Mouse (Mus musculus) macrophage (primary cell): ENCODE data around the gene Rab11fip4. TPM values are rescaled to one million over a fixed set of nuclear protein-coding genes. Genes with fewer than 3 reads are reported as not detected.

Experiments
- H3K27ac ChIP-seq: fragments of 350-480 bp; formaldehyde crosslinking; 2 replicates; pipeline ENCODE4 v1.9.0; 2021
- H3K36me3 ChIP-seq: fragments of 350-480 bp; formaldehyde crosslinking; 2 replicates; pipeline ENCODE4 v1.9.0; 2021; ENCODE audit errors: inconsistent target
- H3K4me3 ChIP-seq: fragments of 350-480 bp; formaldehyde crosslinking; 2 replicates; pipeline ENCODE4 v1.9.0; 2021; ENCODE audit errors: inconsistent target
- H3K79me2 ChIP-seq: fragments of 350-480 bp; formaldehyde crosslinking; 2 replicates; pipeline ENCODE4 v1.9.0; 2021; ENCODE audit errors: inconsistent target
- WGBS: methylation state at CpG from one replicate; pipeline ENCODE4 v1.1.7; 2026; ENCODE audit warnings: inconsistent platforms; ENCODE audit not compliant: missing documents; 5-methylcytosine and 5-hydroxymethylcytosine counted together
- polyA plus RNA-seq: library from polyadenylated mRNA; stranded (reverse); fragments of 250-400 nt; gene quantifications from 3 replicates; pipeline ENCODE4 v1.2.4, GENCODE M21; 2018; ENCODE audit warnings: inconsistent platforms

The Rab11fip4 gene
- polyA plus RNA-seq, 1 experiment from 2014 or later: 0.17 TPM

- no peak overlapping the region for H3K27ac ChIP-seq
- H3K4me3 ChIP-seq: no peak overlapping the region
- WGBS: 95% methylated on average over 6 of the region's 7 CpGs
- no peaks in the 10 kb centered on the region for H3K36me3 ChIP-seq
- H3K79me2 ChIP-seq: no peaks in the 10 kb centered on the region
Observed at GRCm38 (mm10) chr11:79629752-79630374, 38.9 kb downstream of the Rab11fip4 start.

GRCm38 (mm10) chr11:79630521-79630920, 39.5 kb downstream of the Rab11fip4 start:
- Histone ChIP-seq H3K4me3 (no peak overlapping the region), H3K36me3 (no peaks in the 10 kb centered on the region), H3K27ac (no peak overlapping the region), H3K79me2 (no peaks in the 10 kb centered on the region)
- 87% methylated on average over 6 of the region's 6 CpGs for WGBS

GRCm38 (mm10) chr11:79633366-79633765, 42.4 kb downstream of the Rab11fip4 start:
- Histone ChIP-seq H3K79me2 (no peaks in the 10 kb centered on the region), H3K4me3 (no peak overlapping the region), H3K36me3 (no peaks in the 10 kb centered on the region), H3K27ac (no peak overlapping the region)
- 99% methylated on average over 8 of the region's 8 CpGs for WGBS

GRCm38 (mm10) chr11:79635661-79636449, 44.8 kb downstream of the Rab11fip4 start:
- H3K4me3 ChIP-seq: no peak overlapping the region

GRCm38 (mm10) chr11:79636481-79636880, 45.5 kb downstream of the Rab11fip4 start:
- no peaks in the 10 kb centered on the region for H3K79me2 ChIP-seq
- no peaks in the 10 kb centered on the region for H3K36me3 ChIP-seq
- no peak overlapping the region for H3K4me3 ChIP-seq
- no peak overlapping the region for H3K27ac ChIP-seq
- 100% methylated on average over 1 of the region's 1 CpGs for WGBS

More at GRCm38 (mm10) chr11:79635661-79636449, 44.8 kb downstream of the Rab11fip4 start:
- H3K27ac ChIP-seq: no peak overlapping the region
- no peaks in the 10 kb centered on the region for H3K79me2 ChIP-seq
- H3K36me3 ChIP-seq: no peaks in the 10 kb centered on the region
- 94% methylated on average over 6 of the region's 6 CpGs for WGBS

- H3K27ac ChIP-seq: no peak overlapping the region
- H3K36me3 ChIP-seq: no peaks in the 10 kb centered on the region
- no peaks in the 10 kb centered on the region for H3K79me2 ChIP-seq
- 98% methylated on average over 5 of the region's 5 CpGs for WGBS
- no peak overlapping the region for H3K4me3 ChIP-seq
Observed at GRCm38 (mm10) chr11:79638691-79639090, 47.7 kb downstream of the Rab11fip4 start.

- Histone ChIP-seq H3K4me3 (no peak overlapping the region), H3K79me2 (no peaks in the 10 kb centered on the region), H3K36me3 (no peaks in the 10 kb centered on the region), H3K27ac (no peak overlapping the region)
- WGBS: 22% methylated on average over 8 of the region's 8 CpGs
Observed at GRCm38 (mm10) chr11:79640940-79641733, 50.1 kb downstream of the Rab11fip4 start.

GRCm38 (mm10) chr11:79643730-79644129, 52.7 kb downstream of the Rab11fip4 start:
- 85% methylated on average over 9 of the region's 9 CpGs for WGBS
- H3K27ac ChIP-seq: no peak overlapping the region
- H3K79me2 ChIP-seq: no peaks in the 10 kb centered on the region
- no peak overlapping the region for H3K4me3 ChIP-seq
- no peaks in the 10 kb centered on the region for H3K36me3 ChIP-seq

GRCm38 (mm10) chr11:79644717-79645191, 53.7 kb downstream of the Rab11fip4 start:
- H3K79me2 ChIP-seq: no peaks in the 10 kb centered on the region
- H3K36me3 ChIP-seq: no peaks in the 10 kb centered on the region
- H3K27ac ChIP-seq: no peak overlapping the region
- WGBS: 88% methylated on average over 8 of the region's 8 CpGs
- no peak overlapping the region for H3K4me3 ChIP-seq

- Histone ChIP-seq H3K4me3 (no peak overlapping the region), H3K36me3 (no peaks in the 10 kb centered on the region)
Observed at GRCm38 (mm10) chr11:79646026-79646425, 55.0 kb downstream of the Rab11fip4 start.

GRCm38 (mm10) chr11:79646467-79647070, 55.6 kb downstream of the Rab11fip4 start:
- 85% methylated on average over 12 of the region's 12 CpGs for WGBS
- no peaks in the 10 kb centered on the region for H3K36me3 ChIP-seq
- no peak overlapping the region for H3K27ac ChIP-seq
- no peak overlapping the region for H3K4me3 ChIP-seq
- no peaks in the 10 kb centered on the region for H3K79me2 ChIP-seq

More at GRCm38 (mm10) chr11:79646026-79646425, 55.0 kb downstream of the Rab11fip4 start:
- 85% methylated on average over 4 of the region's 5 CpGs for WGBS
- H3K27ac ChIP-seq: no peak overlapping the region
- H3K79me2 ChIP-seq: no peaks in the 10 kb centered on the region

- no peaks in the 10 kb centered on the region for H3K79me2 ChIP-seq
- no peaks in the 10 kb centered on the region for H3K36me3 ChIP-seq
- whole genome bisulfite sequencing: 83% methylated on average over 8 of the region's 8 CpGs
- H3K4me3 ChIP-seq: no peak overlapping the region
- no peak overlapping the region for H3K27ac ChIP-seq
Observed at GRCm38 (mm10) chr11:79647071-79647501, 56.1 kb downstream of the Rab11fip4 start.

GRCm38 (mm10) chr11:79650359-79650835, 59.4 kb downstream of the Rab11fip4 start:
- no peak overlapping the region for H3K27ac ChIP-seq
- H3K4me3 ChIP-seq: no peak overlapping the region
- H3K36me3 ChIP-seq: no peaks in the 10 kb centered on the region
- WGBS: 41% methylated on average over 5 of the region's 5 CpGs
- H3K79me2 ChIP-seq: no peaks in the 10 kb centered on the region

- no peak overlapping the region for H3K4me3 ChIP-seq
- no peaks in the 10 kb centered on the region for H3K79me2 ChIP-seq
- no peaks in the 10 kb centered on the region for H3K36me3 ChIP-seq
- 9% methylated on average over 9 of the region's 9 CpGs for WGBS
- no peak overlapping the region for H3K27ac ChIP-seq
Observed at GRCm38 (mm10) chr11:79652257-79652656, 61.2 kb downstream of the Rab11fip4 start.
